Mouse (Mus musculus) myocyte (in vitro differentiated cells): ENCODE measurements around the gene Ceacam20.

Experiments
- CEBPB ChIP-seq: IDR thresholded peaks from 2 replicates; pipeline ENCODE4 v1.6.1; 2011; ENCODE audit warnings: mild to moderate bottlenecking, moderate library complexity; ENCODE audit not compliant: poor library complexity, insufficient read depth, severe bottlenecking
- MAX ChIP-seq: IDR thresholded peaks from one replicate; pipeline ENCODE4 v1.6.1; 2011; ENCODE audit warnings: low read depth, mild to moderate bottlenecking, control low read depth
- MYOD1 ChIP-seq, 3 experiments: IDR thresholded peaks; one replicate each; pipeline ENCODE4 v1.6.1; 2011; ENCODE audit warnings: control low read depth in 2 of 3, low read depth in 2 of 3, mild to moderate bottlenecking in 2 of 3, moderate library complexity in 1 of 3; ENCODE audit not compliant: insufficient read length in 2 of 3, control insufficient read depth in 1 of 3
- MYOG ChIP-seq, 3 experiments: IDR thresholded peaks; one replicate each; pipeline ENCODE4 v1.6.1; 2011; ENCODE audit warnings: control low read depth in 2 of 3, low read depth in 2 of 3, mild to moderate bottlenecking in 2 of 3; ENCODE audit not compliant: insufficient read length in 2 of 3, control insufficient read depth in 1 of 3, insufficient read depth in 1 of 3
- POLR2A ChIP-seq: IDR thresholded peaks from one replicate; pipeline ENCODE4 v1.6.1; 2011; ENCODE audit warnings: low read depth, mild to moderate bottlenecking, control low read depth, moderate library complexity; ENCODE audit not compliant: insufficient read length
- POLR2AphosphoS2 ChIP-seq: IDR thresholded peaks from one replicate; pipeline ENCODE4 v1.6.1; 2011; ENCODE audit warnings: low read depth, control low read depth; ENCODE audit not compliant: insufficient read length
- REST ChIP-seq: IDR thresholded peaks from one replicate; pipeline ENCODE4 v1.6.1; 2011; ENCODE audit warnings: mild to moderate bottlenecking, control low read depth, moderate library complexity; ENCODE audit not compliant: insufficient read depth, insufficient read length
- SRF ChIP-seq: IDR thresholded peaks from one replicate; pipeline ENCODE4 v1.6.1; 2011; ENCODE audit warnings: low read depth; ENCODE audit not compliant: control insufficient read depth, insufficient read length
- TCF12 ChIP-seq: IDR thresholded peaks from one replicate; pipeline ENCODE4 v1.6.1; 2011; ENCODE audit warnings: mild to moderate bottlenecking, control low read depth; ENCODE audit not compliant: poor library complexity, insufficient read depth, severe bottlenecking
- TCF3 ChIP-seq: IDR thresholded peaks from one replicate; pipeline ENCODE4 v1.6.1; 2011; ENCODE audit warnings: low read depth, control low read depth; ENCODE audit not compliant: insufficient read length
- USF1 ChIP-seq: IDR thresholded peaks from one replicate; pipeline ENCODE4 v1.6.1; 2011; ENCODE audit warnings: low read depth, mild to moderate bottlenecking, control low read depth, moderate library complexity

DNA sequence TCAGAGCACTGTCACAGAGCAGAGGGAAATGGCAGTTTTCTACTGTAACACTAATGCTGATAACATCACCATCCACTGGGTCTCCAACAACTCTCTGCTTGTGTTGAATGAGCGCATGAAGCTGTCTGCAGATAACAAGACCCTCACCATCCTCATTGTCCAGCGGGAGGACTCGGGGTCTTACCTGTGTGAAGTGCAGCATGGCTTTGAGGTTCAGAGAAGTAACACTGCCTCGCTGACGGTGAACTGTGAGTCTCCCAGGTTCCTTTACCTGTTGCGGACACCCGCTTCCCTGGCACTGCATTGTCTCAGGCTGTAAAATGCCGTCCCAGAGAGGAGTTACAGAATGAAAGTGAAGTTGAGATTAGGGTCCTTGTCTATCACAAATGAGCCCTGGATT, 5.0 kb downstream of the Ceacam20 start:
- no peak for TF ChIP-seq POLR2A
- no peak for TF ChIP-seq CEBPB
- no peak for TF ChIP-seq MAX
- TF ChIP-seq MYOD1 (IDR thresholded peaks at IDR 0.05; ENCODE audit: control insufficient read depth in 1 of 3, insufficient read length in 2 of 3, low read depth in 2 of 3), result no peak
- no peak for TF ChIP-seq USF1
- TF ChIP-seq REST, result no peak
- TF ChIP-seq MYOG (IDR thresholded peaks at IDR 0.05; ENCODE audit: control insufficient read depth in 1 of 3, insufficient read depth in 1 of 3, insufficient read length in 2 of 3, low read depth in 2 of 3), result no peak
- TF ChIP-seq POLR2AphosphoS2, result no peak
- no peak for TF ChIP-seq TCF12
- TF ChIP-seq SRF, result no peak
- TF ChIP-seq TCF3, result no peak
